Mouse (Mus musculus) forebrain, embryonic 11.5 days (tissue): Measurements from ENCODE around the gene Epb41l3. TPM values are rescaled to one million over a fixed set of nuclear protein-coding genes. Genes with fewer than 3 reads are reported as not detected.

Experiments used
- ATAC-seq: fragments of 200-750 bp; cut with Nextera tagmentation; replicated peaks from 2 replicates; pipeline ENCODE4 v1.8.0; 2017; ENCODE audit warnings: moderate TSS enrichment; ENCODE audit not compliant: low FRiP score
- DNase-seq: peaks from one replicate; pipeline ENCODE4 v3.0.0-alpha.2; 2017; ENCODE audit warnings: low spot score
- H3K27ac ChIP-seq: fragments of 300-500 bp; sonication (generic); 2 replicates; pipeline ENCODE4 v1.5.1; 2014; ENCODE audit warnings: low read depth, low read length
- H3K27me3 ChIP-seq: fragments of 300-500 bp; sonication (generic); 2 replicates; pipeline ENCODE4 v1.6.1; 2014; ENCODE audit warnings: mild to moderate bottlenecking, low read length, mixed read lengths; ENCODE audit not compliant: control insufficient read depth, insufficient read depth
- H3K36me3 ChIP-seq: fragments of 300-500 bp; sonication (generic); 2 replicates; pipeline ENCODE4 v1.6.1; 2014; ENCODE audit warnings: mild to moderate bottlenecking, low read length, moderate library complexity, mixed read lengths; ENCODE audit not compliant: control insufficient read depth, insufficient read depth
- H3K4me1 ChIP-seq: fragments of 300-500 bp; sonication (generic); replicated peaks from 2 replicates; pipeline ENCODE4 v1.6.1; 2014; ENCODE audit warnings: low read length, mixed read lengths; ENCODE audit not compliant: control insufficient read depth, insufficient read depth
- H3K4me2 ChIP-seq: fragments of 300-500 bp; sonication (generic); 2 replicates; pipeline ENCODE4 v1.6.1; 2014; ENCODE audit warnings: low read depth, mild to moderate bottlenecking, low read length, moderate library complexity, mixed read lengths; ENCODE audit not compliant: severe bottlenecking
- H3K4me3 ChIP-seq: fragments of 300-500 bp; sonication (generic); 2 replicates; pipeline ENCODE4 v1.5.1; 2014; ENCODE audit warnings: low read depth, low read length
- H3K9ac ChIP-seq: fragments of 300-500 bp; sonication (generic); 2 replicates; pipeline ENCODE4 v1.6.1; 2014; ENCODE audit warnings: low read length
- H3K9me3 ChIP-seq: fragments of 300-500 bp; sonication (generic); 2 replicates; pipeline ENCODE4 v1.6.1; 2016; ENCODE audit warnings: low read length, mixed read lengths; ENCODE audit not compliant: control insufficient read depth
- WGBS: fragments of 180-500 bp; shearing (Covaris S2); extraction: QIAGEN DNeasy Blood & Tissue Kit; methylation state at CpG from one replicate; pipeline ENCODE4 v1.1.7; 2014; 5-methylcytosine and 5-hydroxymethylcytosine counted together
- polyA plus RNA-seq: library from polyadenylated mRNA; unstranded; fragments of >200 nt; fragmentation: Nextera tagmentation; extraction: Ambion mirVana; gene quantifications from 2 replicates; pipeline ENCODE4 v1.2.1, GENCODE M21; 2014

Gene Epb41l3
- polyA plus RNA-seq, 1 experiment from 2014 or later, result 78.4 TPM

- Histone ChIP-seq H3K9me3 (no peaks in the 10 kb centered on the region), H3K4me2 (peak overlapping the region; percentile 80), H3K9ac (peak overlapping the region; percentile 90), H3K4me3 (peak overlapping the region; percentile 88), H3K27ac (peak overlapping the region; percentile 31; the same call in 1 of the 2 replicates), H3K4me1 (no peaks in the 10 kb centered on the region), H3K36me3 (no peaks in the 10 kb centered on the region), H3K27me3 (no peaks in the 10 kb centered on the region)
- DNase-seq, result peak; percentile 77
- peak; percentile 67 for ATAC-seq
- WGBS, result under 1% methylated on average over 61 of the region's 66 CpGs
Observed at GRCm38 (mm10) chr17:69157101-69157808, 81.8 kb downstream of the Epb41l3 start.

- 0 out of 2 replicates have a peak, but pooled peaks have one; percentile 26 for ATAC-seq
- H3K27ac ChIP-seq, result no peak overlapping the region
Observed at GRCm38 (mm10) chr17:69157809-69158185, 82.3 kb downstream of the Epb41l3 start.

GRCm38 (mm10) chr17:69158690-69159089 lies 83.2 kb downstream of the Epb41l3 start:
- Histone ChIP-seq H3K9ac (no peak overlapping the region), H3K27ac (no peak overlapping the region), H3K9me3 (no peaks in the 10 kb centered on the region), H3K4me3 (no peak overlapping the region), H3K4me2 (peak overlapping the region; percentile 26; the same call in 1 of the 2 replicates), H3K36me3 (no peaks in the 10 kb centered on the region), H3K27me3 (no peaks in the 10 kb centered on the region), H3K4me1 (no peaks in the 10 kb centered on the region)
- no peak for DNase-seq
- 76% methylated on average over 5 of the region's 5 CpGs for WGBS
- no peak for ATAC-seq

More at GRCm38 (mm10) chr17:69157809-69158185, 82.3 kb downstream of the Epb41l3 start:
- Histone ChIP-seq H3K4me2 (peak overlapping the region; percentile 80), H3K36me3 (no peaks in the 10 kb centered on the region), H3K9me3 (no peaks in the 10 kb centered on the region), H3K4me3 (peak overlapping the region; percentile 88), H3K9ac (peak overlapping the region; percentile 90), H3K4me1 (no peaks in the 10 kb centered on the region), H3K27me3 (no peaks in the 10 kb centered on the region)
- DNase-seq, result no peak
- WGBS, result 11% methylated on average over 11 of the region's 11 CpGs

GRCm38 (mm10) chr17:69162731-69163130 lies 87.2 kb downstream of the Epb41l3 start:
- H3K9me3 ChIP-seq, result no peaks in the 10 kb centered on the region
- no peak for ATAC-seq
- H3K27ac ChIP-seq, result no peak overlapping the region

GRCm38 (mm10) chr17:69176949-69177501 lies 101.5 kb downstream of the Epb41l3 start:
- Histone ChIP-seq H3K4me2 (no peak overlapping the region), H3K9ac (no peak overlapping the region), H3K27me3 (no peaks in the 10 kb centered on the region), H3K36me3 (no peaks in the 10 kb centered on the region), H3K27ac (no peak overlapping the region), H3K4me1 (peaks cover 6% of the 10 kb centered on the region), H3K9me3 (no peaks in the 10 kb centered on the region), H3K4me3 (no peak overlapping the region)
- 91% methylated on average over 16 of the region's 16 CpGs for WGBS
- no peak for DNase-seq
- no peak for ATAC-seq

More at GRCm38 (mm10) chr17:69162731-69163130, 87.2 kb downstream of the Epb41l3 start:
- no peaks in the 10 kb centered on the region for H3K4me1 ChIP-seq
- H3K36me3 ChIP-seq, result no peaks in the 10 kb centered on the region
- no peak overlapping the region for H3K9ac ChIP-seq
- no peak for DNase-seq
- H3K27me3 ChIP-seq, result no peaks in the 10 kb centered on the region
- no peak overlapping the region for H3K4me3 ChIP-seq
- H3K4me2 ChIP-seq, result no peak overlapping the region

- Histone ChIP-seq H3K4me1 (peaks cover 7% of the 10 kb centered on the region), H3K4me2 (no peak overlapping the region), H3K27me3 (no peaks in the 10 kb centered on the region), H3K4me3 (no peak overlapping the region), H3K9ac (no peak overlapping the region), H3K9me3 (no peaks in the 10 kb centered on the region), H3K36me3 (no peaks in the 10 kb centered on the region), H3K27ac (no peak overlapping the region)
- no peak for DNase-seq
- ATAC-seq, result no peak
- WGBS, result 76% methylated on average over 5 of the region's 5 CpGs
Observed at GRCm38 (mm10) chr17:69177954-69178353, 102.5 kb downstream of the Epb41l3 start.

- no peaks in the 10 kb centered on the region for H3K27me3 ChIP-seq
- WGBS, result 36% methylated on average over 12 of the region's 12 CpGs
- H3K4me2 ChIP-seq, result peak overlapping the region; percentile 22; the same call in 1 of the 2 replicates
- H3K9ac ChIP-seq, result no peak overlapping the region
- no peak overlapping the region for H3K4me3 ChIP-seq
- DNase-seq (peak; percentile 67), ATAC-seq (peak; percentile 66)
- H3K9me3 ChIP-seq, result no peaks in the 10 kb centered on the region
- H3K36me3 ChIP-seq, result no peaks in the 10 kb centered on the region
- H3K4me1 ChIP-seq, result peaks cover 7% of the 10 kb centered on the region
- peak overlapping the region; percentile 59 for H3K27ac ChIP-seq
Observed at GRCm38 (mm10) chr17:69180905-69181559, 105.5 kb downstream of the Epb41l3 start.

- H3K9me3 ChIP-seq, result no peaks in the 10 kb centered on the region
- no peaks in the 10 kb centered on the region for H3K36me3 ChIP-seq
- 32% methylated on average over 7 of the region's 7 CpGs for WGBS
- H3K4me1 ChIP-seq, result peaks cover 7% of the 10 kb centered on the region
- H3K27ac ChIP-seq, result peak overlapping the region; percentile 59
- ATAC-seq, result peak; percentile 60
- peak; percentile 53 for DNase-seq
- H3K4me2 ChIP-seq, result peak overlapping the region; percentile 22; the same call in 1 of the 2 replicates
- no peak overlapping the region for H3K9ac ChIP-seq
- H3K27me3 ChIP-seq, result no peaks in the 10 kb centered on the region
- no peak overlapping the region for H3K4me3 ChIP-seq
Observed at GRCm38 (mm10) chr17:69181560-69182316, 106.3 kb downstream of the Epb41l3 start.
